Mouse (Mus musculus) stomach, postnatal 0 days (tissue): ENCODE data around the gene Gm10309. TPM values are rescaled to one million over a fixed set of nuclear protein-coding genes. Genes with fewer than 3 reads are reported as not detected.

Experiments
- ATAC-seq: fragments of 200-750 bp; cut with Nextera tagmentation; 2 replicates; pipeline ENCODE4 v1.8.0; 2017; ENCODE audit not compliant: low FRiP score, low TSS enrichment
- DNase-seq: peaks from one replicate; pipeline ENCODE4 v3.0.0-alpha.2; 2016; ENCODE audit warnings: low spot score
- H3K27ac ChIP-seq: fragments of 300-500 bp; sonication (generic); replicated peaks from 2 replicates; pipeline ENCODE4 v1.5.1; 2014; ENCODE audit warnings: mild to moderate bottlenecking, control low read depth
- H3K27me3 ChIP-seq: fragments of 300-500 bp; sonication (generic); 2 replicates; pipeline ENCODE4 v1.6.1; 2014; ENCODE audit warnings: low read length; ENCODE audit not compliant: control insufficient read depth, insufficient read depth
- H3K36me3 ChIP-seq: fragments of 300-500 bp; sonication (generic); 2 replicates; pipeline ENCODE4 v1.6.1; 2014; ENCODE audit warnings: low read length, mixed read lengths; ENCODE audit not compliant: control insufficient read depth, insufficient read depth
- H3K4me1 ChIP-seq: fragments of 300-500 bp; sonication (generic); replicated peaks from 2 replicates; pipeline ENCODE4 v1.6.1; 2014; ENCODE audit warnings: antibody characterized with exemption; ENCODE audit not compliant: control insufficient read depth, insufficient read depth
- H3K4me2 ChIP-seq: fragments of 300-500 bp; sonication (generic); replicated peaks from 2 replicates; pipeline ENCODE4 v1.6.1; 2014; ENCODE audit warnings: low read depth, mild to moderate bottlenecking, control low read depth, moderate library complexity
- H3K4me3 ChIP-seq: fragments of 300-500 bp; sonication (generic); 2 replicates; pipeline ENCODE4 v1.5.1; 2014; ENCODE audit warnings: low read depth, low read length, control low read depth
- H3K9ac ChIP-seq: fragments of 300-500 bp; sonication (generic); 2 replicates; pipeline ENCODE4 v1.6.1; 2014; ENCODE audit warnings: mild to moderate bottlenecking, low read length, control low read depth, mixed read lengths
- H3K9me3 ChIP-seq: fragments of 300-500 bp; sonication (generic); 2 replicates; pipeline ENCODE4 v1.6.1; 2016; ENCODE audit warnings: low read length; ENCODE audit not compliant: control insufficient read depth
- CTCF ChIP-seq: IDR thresholded peaks from 2 replicates; pipeline ENCODE4 v1.5.1; 2016; ENCODE audit warnings: antibody characterized with exemption, low read depth, mild to moderate bottlenecking, moderate library complexity
- EP300 ChIP-seq: optimal IDR thresholded peaks from 2 replicates; pipeline ENCODE3; 2016; ENCODE audit warnings: antibody characterized with exemption
- WGBS: fragments of 180-500 bp; shearing (Covaris S2); extraction: QIAGEN DNeasy Blood & Tissue Kit; methylation state at CpG from one replicate; pipeline ENCODE4 v1.1.7; 2014; 5-methylcytosine and 5-hydroxymethylcytosine counted together
- polyA plus RNA-seq: library from polyadenylated mRNA; unstranded; fragments of >200 nt; fragmentation: Nextera tagmentation; extraction: Ambion mirVana; gene quantifications from 2 replicates; pipeline ENCODE4 v1.2.1, GENCODE M21; 2015

Gm10309 gene
- polyA plus RNA-seq, 1 experiment from 2014 or later = 0.08 TPM

GRCm38 (mm10) chr17:86522649-86523048 is 17.6 kb upstream of the Gm10309 start:
- no peaks in the 10 kb centered on the region for H3K4me1 ChIP-seq
- no peak overlapping the region for H3K27ac ChIP-seq
- DNase-seq (no peak), ATAC-seq (no peak)
- H3K9me3 ChIP-seq = no peaks in the 10 kb centered on the region
- no peaks in the 10 kb centered on the region for H3K27me3 ChIP-seq
- no peaks in the 10 kb centered on the region for H3K36me3 ChIP-seq
- H3K4me2 ChIP-seq = no peak overlapping the region
- H3K9ac ChIP-seq = no peak overlapping the region
- no peak overlapping the region for H3K4me3 ChIP-seq
- WGBS = 79% methylated on average over 5 of the region's 5 CpGs
- TF ChIP-seq EP300 (no peak), CTCF (no peak)

DNA sequence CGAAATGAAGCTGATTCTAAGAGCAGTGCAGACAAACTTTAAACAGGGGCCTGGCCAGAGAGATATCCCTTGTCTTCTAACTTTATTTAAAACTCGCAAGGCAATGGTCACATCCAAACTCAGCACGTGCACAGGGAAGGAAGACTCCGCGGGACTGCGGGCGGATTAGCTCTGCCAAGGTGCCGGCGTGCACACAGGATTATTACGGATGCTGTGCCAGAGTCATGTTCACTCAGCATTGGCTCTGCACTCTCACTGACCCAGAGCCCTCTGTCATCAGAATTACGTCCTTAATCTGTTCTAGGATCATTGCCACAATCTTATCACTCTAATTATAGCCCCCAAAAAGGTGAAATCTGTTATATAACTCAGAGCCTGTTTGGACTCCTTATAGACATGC is 16.2 kb upstream of the Gm10309 start:
- Histone ChIP-seq H3K4me3 (no peak overlapping the region), H3K9me3 (no peaks in the 10 kb centered on the region), H3K27me3 (no peaks in the 10 kb centered on the region), H3K36me3 (no peaks in the 10 kb centered on the region), H3K4me2 (no peak overlapping the region), H3K27ac (no peak overlapping the region), H3K9ac (no peak overlapping the region), H3K4me1 (no peaks in the 10 kb centered on the region)
- TF ChIP-seq CTCF = no peak
- no peak for TF ChIP-seq EP300
- ATAC-seq = no peak
- no peak for DNase-seq
- WGBS = 82% methylated on average over 11 of the region's 11 CpGs

DNA sequence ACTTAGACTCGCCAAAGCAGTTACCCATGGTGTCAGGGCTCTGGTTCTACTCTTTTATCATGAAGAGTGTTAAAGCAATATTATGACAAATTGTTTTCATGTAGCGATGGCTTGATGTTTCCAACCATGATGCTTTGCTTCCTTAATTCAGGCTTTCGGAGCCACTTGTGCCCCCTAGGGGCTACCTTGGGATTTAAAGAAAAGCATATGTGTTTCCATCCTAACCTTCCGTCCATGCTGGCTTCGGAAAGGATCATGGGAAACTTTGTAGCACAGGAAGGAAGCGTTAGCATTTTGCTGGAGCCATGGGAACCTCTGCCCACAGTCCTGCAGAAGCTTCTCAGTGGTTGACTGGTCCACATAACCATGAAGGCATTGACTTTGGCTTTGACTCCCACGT is 13.6 kb upstream of the Gm10309 start:
- ATAC-seq (no peak), DNase-seq (no peak)
- no peaks in the 10 kb centered on the region for H3K9me3 ChIP-seq
- 92% methylated on average over 7 of the region's 7 CpGs for WGBS
- H3K9ac ChIP-seq = no peak overlapping the region
- H3K27ac ChIP-seq = no peak overlapping the region
- no peak overlapping the region for H3K4me2 ChIP-seq
- no peak for TF ChIP-seq CTCF
- TF ChIP-seq EP300 = no peak
- no peaks in the 10 kb centered on the region for H3K4me1 ChIP-seq
- no peaks in the 10 kb centered on the region for H3K27me3 ChIP-seq
- H3K4me3 ChIP-seq = no peak overlapping the region
- H3K36me3 ChIP-seq = no peaks in the 10 kb centered on the region

GRCm38 (mm10) chr17:86516630-86517029 is 11.6 kb upstream of the Gm10309 start:
- Histone ChIP-seq H3K27me3 (no peaks in the 10 kb centered on the region), H3K9ac (no peak overlapping the region), H3K4me1 (no peaks in the 10 kb centered on the region), H3K9me3 (no peaks in the 10 kb centered on the region), H3K27ac (no peak overlapping the region), H3K4me2 (no peak overlapping the region), H3K4me3 (no peak overlapping the region), H3K36me3 (no peaks in the 10 kb centered on the region)
- 74% methylated on average over 5 of the region's 5 CpGs for WGBS
- DNase-seq = no peak
- TF ChIP-seq EP300 (no peak), CTCF (no peak)
- no peak for ATAC-seq

DNA sequence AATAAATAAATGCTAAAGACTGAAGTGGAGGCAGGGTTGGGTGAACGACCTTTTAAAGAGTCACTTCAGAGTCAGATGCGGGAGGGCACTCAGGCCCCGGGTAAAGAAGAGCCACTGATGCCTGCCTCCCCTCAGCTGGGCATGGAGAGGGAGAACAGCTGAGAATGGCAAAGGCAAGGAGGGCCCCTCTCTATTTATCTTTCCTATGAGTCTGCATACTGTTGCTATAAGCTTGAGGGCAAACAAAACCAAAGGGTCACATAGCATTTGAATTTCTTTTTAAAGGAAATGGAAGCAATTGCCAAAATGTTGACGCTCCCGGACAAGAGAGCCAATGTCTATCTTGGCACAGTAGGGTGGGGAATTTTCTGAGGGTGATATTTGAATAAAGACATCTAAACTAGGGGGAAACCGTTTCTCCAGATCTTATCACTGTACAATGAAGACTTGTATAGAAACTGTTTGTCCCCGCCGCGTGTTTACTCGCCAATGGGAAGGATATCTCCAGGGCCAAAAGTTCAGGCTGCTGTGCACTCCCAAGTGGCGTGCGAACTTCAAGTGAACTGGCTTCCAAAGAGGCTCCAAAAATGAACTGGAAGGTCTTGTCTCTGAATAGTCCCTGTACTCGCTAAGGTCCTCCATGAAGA is 10.1 kb upstream of the Gm10309 start:
- 33% methylated on average over 13 of the region's 13 CpGs for WGBS
- H3K9me3 ChIP-seq = no peaks in the 10 kb centered on the region
- H3K27me3 ChIP-seq = no peaks in the 10 kb centered on the region
- no peak overlapping the region for H3K27ac ChIP-seq
- ATAC-seq (no peak), DNase-seq (no peak)
- H3K4me3 ChIP-seq = no peak overlapping the region
- no peak overlapping the region for H3K9ac ChIP-seq
- H3K4me1 ChIP-seq = no peaks in the 10 kb centered on the region
- TF ChIP-seq EP300 (no peak), CTCF (no peak)
- H3K36me3 ChIP-seq = no peaks in the 10 kb centered on the region
- H3K4me2 ChIP-seq = no peak overlapping the region

GRCm38 (mm10) chr17:86509871-86510270 is 4.8 kb upstream of the Gm10309 start:
- H3K4me3 ChIP-seq = no peak overlapping the region
- TF ChIP-seq CTCF = no peak
- TF ChIP-seq EP300 = no peak
- no peaks in the 10 kb centered on the region for H3K36me3 ChIP-seq
- no peak overlapping the region for H3K4me2 ChIP-seq
- H3K4me1 ChIP-seq = 0 out of 2 replicates have a peak, but pooled peaks cover 2% of the 10 kb centered on the region
- no peak overlapping the region for H3K9ac ChIP-seq
- ATAC-seq (no peak), DNase-seq (no peak)
- no peak overlapping the region for H3K27ac ChIP-seq
- no peaks in the 10 kb centered on the region for H3K27me3 ChIP-seq
- 53% methylated on average over 5 of the region's 5 CpGs for WGBS
- H3K9me3 ChIP-seq = no peaks in the 10 kb centered on the region
